Mouse (Mus musculus) spleen, adult 12 weeks (tissue): ENCODE measurements at regions not wholly inside any gene's neighbourhood (a gene's known extent, or its start where the extent isn't known, plus 50 kb on each side); places are given as distances from the start of the nearest gene placed in this dataset.

Experiments used
- DNase-seq: peaks from one replicate; pipeline ENCODE4 v3.0.0; 2022; ENCODE audit warnings: low spot score

- no peak for DNase-seq
Measured at GRCm38 (mm10) chr3:38257076-38257842, 227.4 kb downstream of the Ankrd50 start.

- DNase-seq, result no peak
Measured at GRCm38 (mm10) chr3:38255674-38256073, 229.0 kb downstream of the Ankrd50 start.

- no peak for DNase-seq
Measured at GRCm38 (mm10) chr3:38254896-38255295, 229.7 kb downstream of the Ankrd50 start.

GRCm38 (mm10) chr3:38251592-38251991 lies 233.1 kb downstream of the Ankrd50 start:
- DNase-seq, result no peak

- DNase-seq, result no peak
Measured at GRCm38 (mm10) chr3:38250552-38250951, 234.1 kb downstream of the Ankrd50 start.

- no peak for DNase-seq
Measured at GRCm38 (mm10) chr3:38248941-38249340, 235.7 kb downstream of the Ankrd50 start.

GRCm38 (mm10) chr3:38246439-38246838 lies 238.2 kb downstream of the Ankrd50 start:
- DNase-seq, result no peak

GRCm38 (mm10) chr3:38243209-38243608 lies 241.4 kb downstream of the Ankrd50 start:
- no peak for DNase-seq

- DNase-seq, result no peak
Measured at GRCm38 (mm10) chr3:38237616-38238015, 247.0 kb downstream of the Ankrd50 start.

GRCm38 (mm10) chr3:38235736-38236083 lies 248.9 kb downstream of the Ankrd50 start:
- DNase-seq, result no peak

- no peak for DNase-seq
Measured at GRCm38 (mm10) chr3:38235033-38235735, 249.5 kb downstream of the Ankrd50 start.

GRCm38 (mm10) chr3:38234534-38234933 lies 250.1 kb downstream of the Ankrd50 start:
- DNase-seq, result no peak

GRCm38 (mm10) chr3:38234006-38234405 lies 250.6 kb downstream of the Ankrd50 start:
- DNase-seq, result no peak

- no peak for DNase-seq
Measured at GRCm38 (mm10) chr3:38233091-38233490, 251.6 kb downstream of the Ankrd50 start.

- no peak for DNase-seq
Measured at GRCm38 (mm10) chr3:38232111-38233076, 252.2 kb downstream of the Ankrd50 start.

GRCm38 (mm10) chr3:38231506-38231905 lies 253.1 kb downstream of the Ankrd50 start:
- DNase-seq, result no peak

GRCm38 (mm10) chr3:38230796-38231195 lies 253.8 kb downstream of the Ankrd50 start:
- no peak for DNase-seq

GRCm38 (mm10) chr3:38229686-38230085 lies 255.0 kb downstream of the Ankrd50 start:
- no peak for DNase-seq

- DNase-seq, result no peak
Measured at GRCm38 (mm10) chr3:38229051-38229450, 255.6 kb downstream of the Ankrd50 start.

- DNase-seq, result peak; percentile 14
Measured at GRCm38 (mm10) chr3:38227596-38227995, 257.0 kb downstream of the Ankrd50 start.

- no peak for DNase-seq
Measured at GRCm38 (mm10) chr3:38227121-38227520, 257.5 kb downstream of the Ankrd50 start.

GRCm38 (mm10) chr3:38226147-38226546 lies 258.5 kb downstream of the Ankrd50 start:
- DNase-seq, result no peak
